Mouse (Mus musculus) bone marrow macrophage, adult 2 months (primary cell): ENCODE measurements at regions not wholly inside any gene's neighbourhood (a gene's known extent, or its start where the extent isn't known, plus 50 kb on each side); places are given as distances from the start of the nearest gene placed in this dataset.

Source experiments
- CTCF ChIP-seq: IDR thresholded peaks from 2 replicates; pipeline ENCODE4 v1.5.1; 2012; ENCODE audit warnings: low read depth, mild to moderate bottlenecking, low read length, moderate library complexity
- POLR2A ChIP-seq: IDR thresholded peaks from 2 replicates; pipeline ENCODE4 v1.6.1; 2012; ENCODE audit warnings: mild to moderate bottlenecking, low read depth, low read length, borderline replicate concordance

- no peak for TF ChIP-seq POLR2A
- TF ChIP-seq CTCF: no peak
Measured at GRCm38 (mm10) chr5:64496853-64497252, 306.3 kb upstream of the Klf3 start.
